Mouse (Mus musculus) heart, postnatal 0 days (tissue): Measurements from ENCODE around the gene Rab5if.
"Not testable (repeated sequence)": the region's sequence is repeated elsewhere in the genome, so short reads cannot be mapped to it uniquely, and the experiment has no call there.

Experiments used
- CTCF ChIP-seq: IDR thresholded peaks from 2 replicates; pipeline ENCODE4 v1.5.1; 2016; ENCODE audit warnings: antibody characterized with exemption, control low read depth, low read depth
- EP300 ChIP-seq: IDR thresholded peaks from 2 replicates; pipeline ENCODE4 v1.6.1; 2016; ENCODE audit warnings: antibody characterized with exemption, low read depth

DNA sequence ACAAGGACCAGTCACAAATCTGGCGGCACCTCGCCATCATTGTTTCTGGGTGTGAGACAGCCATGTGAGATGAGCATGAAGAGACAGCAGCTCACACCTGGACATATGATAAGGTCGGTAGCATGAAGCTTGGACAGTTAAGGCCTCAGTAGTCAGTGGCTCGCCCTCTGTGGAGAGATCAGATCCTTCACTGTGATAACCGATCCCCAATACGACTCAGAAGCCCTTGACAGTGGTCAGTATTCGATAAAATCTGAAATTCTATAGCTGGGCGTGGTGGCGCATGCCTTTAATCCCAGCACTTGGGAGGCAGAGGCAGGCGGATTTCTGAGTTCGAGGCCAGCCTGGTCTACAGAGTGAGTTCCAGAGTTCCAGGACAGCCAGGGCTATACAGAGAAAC is 56.3 kb downstream of the Rab5if start:
- not testable (repeated sequence) for TF ChIP-seq EP300, CTCF
